Mouse (Mus musculus) neural tube, embryonic 14.5 days (tissue): ENCODE measurements around the gene Fam241b. TPM values are rescaled to one million over a fixed set of nuclear protein-coding genes. Genes with fewer than 3 reads are reported as not detected.
A peak's percentile ranks its signal among the peaks of the same experiment; 100 is the strongest.

Experiments
- ATAC-seq: fragments of 200-750 bp; cut with Nextera tagmentation; 2 replicates; pipeline ENCODE4 v1.8.0; 2017; ENCODE audit warnings: low read depth, mild to moderate bottlenecking, moderate TSS enrichment, moderate library complexity
- H3K27ac ChIP-seq: fragments of 300-500 bp; sonication (generic); 2 replicates; pipeline ENCODE4 v1.5.1; 2014; ENCODE audit warnings: low read depth, mild to moderate bottlenecking, control low read depth, low read length, moderate library complexity, mixed read lengths
- H3K27me3 ChIP-seq: fragments of 300-500 bp; sonication (generic); 2 replicates; pipeline ENCODE4 v1.6.1; 2014; ENCODE audit warnings: low read length; ENCODE audit not compliant: control insufficient read depth, insufficient read depth
- H3K36me3 ChIP-seq: fragments of 300-500 bp; sonication (generic); 2 replicates; pipeline ENCODE4 v1.6.1; 2014; ENCODE audit warnings: low read length, mixed read lengths; ENCODE audit not compliant: control insufficient read depth, insufficient read depth
- H3K4me1 ChIP-seq: fragments of 300-500 bp; sonication (generic); 2 replicates; pipeline ENCODE4 v1.6.1; 2014; ENCODE audit warnings: low read length; ENCODE audit not compliant: control insufficient read depth, insufficient read depth
- H3K4me2 ChIP-seq: fragments of 300-500 bp; sonication (generic); 2 replicates; pipeline ENCODE4 v1.6.1; 2014; ENCODE audit warnings: mild to moderate bottlenecking, low read depth, low read length, control low read depth
- H3K4me3 ChIP-seq: fragments of 300-500 bp; sonication (generic); 2 replicates; pipeline ENCODE4 v1.5.1; 2014; ENCODE audit warnings: low read depth, low read length, control low read depth, mixed read lengths
- H3K9ac ChIP-seq: fragments of 300-500 bp; sonication (generic); replicated peaks from 2 replicates; pipeline ENCODE4 v1.6.1; 2014; ENCODE audit warnings: low read depth, mild to moderate bottlenecking, control low read depth, low read length, mixed read lengths
- H3K9me3 ChIP-seq: fragments of 300-500 bp; sonication (generic); 2 replicates; pipeline ENCODE4 v1.6.1; 2016; ENCODE audit warnings: low read length; ENCODE audit not compliant: control insufficient read depth
- WGBS: fragments of 180-500 bp; shearing (Covaris S2); extraction: QIAGEN DNeasy Blood & Tissue Kit; methylation state at CpG from one replicate; pipeline ENCODE4 v1.1.7; 2014; 5-methylcytosine and 5-hydroxymethylcytosine counted together
- polyA plus RNA-seq: library from polyadenylated mRNA; unstranded; fragments of >200 nt; fragmentation: Nextera tagmentation; extraction: Ambion mirVana; gene quantifications from 2 replicates; pipeline ENCODE4 v1.2.1, GENCODE M21; 2014

Fam241b gene
- polyA plus RNA-seq, 1 experiment from 2014 or later: 44.7 TPM

DNA sequence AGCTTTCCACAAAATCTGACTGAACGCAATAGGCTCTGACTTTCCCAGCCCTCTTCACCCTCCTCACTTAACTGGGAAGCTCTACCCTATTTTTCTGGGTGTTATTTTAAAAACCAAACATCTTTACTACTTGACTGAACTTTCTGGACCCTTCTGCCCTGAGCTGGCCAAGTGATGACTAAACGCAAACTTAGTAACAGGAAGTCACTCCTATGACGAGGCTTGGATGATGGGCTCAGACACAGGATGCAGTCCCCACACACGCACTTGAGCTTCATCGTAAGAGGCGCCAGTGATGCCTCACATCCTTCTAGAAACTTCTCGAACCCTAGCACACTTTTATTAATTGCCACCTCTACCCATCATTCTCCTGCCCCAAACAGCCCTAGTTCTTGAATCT is 74.3 kb downstream of the Fam241b start:
- Histone ChIP-seq H3K9me3 (no peaks in the 10 kb centered on the region), H3K9ac (no peak overlapping the region), H3K4me2 (no peak overlapping the region), H3K36me3 (no peaks in the 10 kb centered on the region), H3K27me3 (no peaks in the 10 kb centered on the region), H3K4me3 (no peak overlapping the region), H3K4me1 (no peaks in the 10 kb centered on the region), H3K27ac (no peak overlapping the region)
- 91% methylated on average over 7 of the region's 7 CpGs for WGBS
- ATAC-seq: no peak

DNA sequence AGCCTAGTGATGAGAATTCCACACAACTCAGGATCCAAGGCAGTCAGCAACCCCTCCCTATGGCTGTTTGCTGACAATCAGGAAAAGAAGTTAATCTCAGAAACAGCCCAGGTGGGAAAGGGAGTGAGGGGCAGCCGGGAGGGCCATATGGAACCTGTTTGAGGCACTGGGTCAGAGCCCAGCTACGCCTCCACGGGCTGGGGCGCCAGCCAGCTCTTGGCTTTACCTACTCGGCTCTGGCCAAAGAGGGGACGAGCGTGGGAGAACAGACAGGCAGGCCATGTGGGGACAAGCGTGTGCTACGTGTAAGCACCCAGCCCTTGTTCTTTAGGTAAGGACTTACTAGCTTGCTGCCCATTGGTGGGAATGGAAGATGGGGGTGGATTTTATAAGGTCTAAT is 75.2 kb downstream of the Fam241b start:
- no peaks in the 10 kb centered on the region for H3K36me3 ChIP-seq
- H3K4me1 ChIP-seq: no peaks in the 10 kb centered on the region
- H3K4me3 ChIP-seq: no peak overlapping the region
- H3K27ac ChIP-seq: no peak overlapping the region
- WGBS: 85% methylated on average over 9 of the region's 9 CpGs
- H3K4me2 ChIP-seq: no peak overlapping the region
- no peak overlapping the region for H3K9ac ChIP-seq
- no peaks in the 10 kb centered on the region for H3K9me3 ChIP-seq
- no peaks in the 10 kb centered on the region for H3K27me3 ChIP-seq
- no peak for ATAC-seq

DNA sequence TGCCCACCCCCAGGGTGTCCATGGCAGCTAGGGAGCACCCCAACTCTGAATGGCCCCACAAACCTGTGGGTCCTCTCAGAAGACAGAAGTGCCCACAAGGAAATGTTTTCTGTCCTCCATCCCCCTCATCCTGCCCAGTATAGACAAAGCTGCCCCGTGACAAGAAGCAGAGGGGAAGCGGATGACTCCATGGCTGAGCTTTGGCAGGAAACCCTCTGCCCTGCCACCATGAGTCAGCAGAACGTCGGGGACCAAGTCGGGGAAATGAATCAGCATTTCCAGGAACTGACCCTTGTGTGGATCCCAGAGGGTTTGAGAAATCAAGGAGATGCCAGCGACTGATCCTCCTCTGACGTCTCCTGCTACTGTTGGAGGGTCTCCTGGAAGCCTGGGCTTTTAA is 77.5 kb downstream of the Fam241b start:
- WGBS: 77% methylated on average over 7 of the region's 7 CpGs
- H3K4me2 ChIP-seq: no peak overlapping the region

GRCm38 (mm10) chr10:62062786-62063185 is 80.9 kb downstream of the Fam241b start:
- H3K9me3 ChIP-seq: no peaks in the 10 kb centered on the region
- no peak overlapping the region for H3K27ac ChIP-seq
- no peak overlapping the region for H3K4me3 ChIP-seq
- peaks cover 18% of the 10 kb centered on the region for H3K4me1 ChIP-seq
- no peaks in the 10 kb centered on the region for H3K27me3 ChIP-seq
- H3K9ac ChIP-seq: no peak overlapping the region
- H3K36me3 ChIP-seq: no peaks in the 10 kb centered on the region
- ATAC-seq: no peak
- 62% methylated on average over 5 of the region's 5 CpGs for WGBS
- no peak overlapping the region for H3K4me2 ChIP-seq

More for the DNA sequence above, 77.5 kb downstream of the Fam241b start:
- Histone ChIP-seq H3K4me1 (peaks cover under 1% of the 10 kb centered on the region), H3K27ac (no peak overlapping the region), H3K9ac (no peak overlapping the region), H3K9me3 (no peaks in the 10 kb centered on the region), H3K36me3 (no peaks in the 10 kb centered on the region), H3K27me3 (no peaks in the 10 kb centered on the region), H3K4me3 (no peak overlapping the region)
- no peak for ATAC-seq

DNA sequence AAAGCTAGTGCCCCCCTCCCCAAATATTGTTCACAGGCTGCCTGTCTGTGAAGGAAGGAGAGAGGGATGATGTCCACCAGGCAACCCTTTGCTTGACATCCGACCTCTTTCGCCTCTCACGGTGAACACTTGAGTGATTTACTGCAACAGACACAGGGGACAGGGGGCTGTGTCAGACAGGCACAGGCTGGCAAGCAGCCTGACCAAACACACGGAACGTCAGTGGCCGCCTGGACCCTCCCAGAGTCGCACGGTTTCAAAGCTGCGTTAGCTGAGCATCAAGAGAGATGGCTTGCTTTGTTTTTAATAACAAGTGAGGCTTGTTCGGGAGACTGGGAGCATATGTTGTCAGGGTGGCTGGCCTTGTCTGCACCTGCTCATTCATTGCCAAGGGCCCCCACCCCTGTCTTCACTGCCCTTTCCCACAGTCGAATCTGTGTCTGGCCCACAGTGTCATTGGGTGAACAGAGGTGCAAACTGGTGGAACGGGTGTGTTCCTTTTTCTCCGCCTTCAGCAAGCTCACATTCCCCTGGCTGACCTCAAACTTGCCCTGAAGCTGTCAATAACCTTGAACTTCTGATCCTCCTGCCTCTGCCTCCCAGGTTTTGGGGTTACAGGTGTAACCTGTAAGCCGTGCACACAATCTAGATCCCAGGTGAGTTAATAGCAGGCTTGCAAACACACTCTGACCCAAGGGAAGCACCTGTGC is 82.6 kb downstream of the Fam241b start:
- no peaks in the 10 kb centered on the region for H3K27me3 ChIP-seq
- no peak overlapping the region for H3K27ac ChIP-seq
- 0 out of 2 replicates have a peak overlapping the region, but pooled peaks have one; percentile 12 for H3K9ac ChIP-seq
- no peak overlapping the region for H3K4me2 ChIP-seq
- ATAC-seq: peak; percentile 65; the same call in 1 of the 2 replicates
- H3K4me3 ChIP-seq: no peak overlapping the region
- H3K9me3 ChIP-seq: no peaks in the 10 kb centered on the region
- H3K4me1 ChIP-seq: peaks cover 18% of the 10 kb centered on the region
- WGBS: 17% methylated on average over 14 of the region's 14 CpGs
- H3K36me3 ChIP-seq: no peaks in the 10 kb centered on the region

- H3K4me1 ChIP-seq: peaks cover 18% of the 10 kb centered on the region
- no peaks in the 10 kb centered on the region for H3K36me3 ChIP-seq
- WGBS: 39% methylated on average over 16 of the region's 16 CpGs
- H3K27ac ChIP-seq: no peak overlapping the region
- H3K9ac ChIP-seq: 0 out of 2 replicates have a peak overlapping the region, but pooled peaks have one; percentile 12
- no peaks in the 10 kb centered on the region for H3K27me3 ChIP-seq
- H3K9me3 ChIP-seq: no peaks in the 10 kb centered on the region
- H3K4me3 ChIP-seq: no peak overlapping the region
- no peak for ATAC-seq
- H3K4me2 ChIP-seq: no peak overlapping the region
Observed at GRCm38 (mm10) chr10:62060224-62060913, 83.4 kb downstream of the Fam241b start.

DNA sequence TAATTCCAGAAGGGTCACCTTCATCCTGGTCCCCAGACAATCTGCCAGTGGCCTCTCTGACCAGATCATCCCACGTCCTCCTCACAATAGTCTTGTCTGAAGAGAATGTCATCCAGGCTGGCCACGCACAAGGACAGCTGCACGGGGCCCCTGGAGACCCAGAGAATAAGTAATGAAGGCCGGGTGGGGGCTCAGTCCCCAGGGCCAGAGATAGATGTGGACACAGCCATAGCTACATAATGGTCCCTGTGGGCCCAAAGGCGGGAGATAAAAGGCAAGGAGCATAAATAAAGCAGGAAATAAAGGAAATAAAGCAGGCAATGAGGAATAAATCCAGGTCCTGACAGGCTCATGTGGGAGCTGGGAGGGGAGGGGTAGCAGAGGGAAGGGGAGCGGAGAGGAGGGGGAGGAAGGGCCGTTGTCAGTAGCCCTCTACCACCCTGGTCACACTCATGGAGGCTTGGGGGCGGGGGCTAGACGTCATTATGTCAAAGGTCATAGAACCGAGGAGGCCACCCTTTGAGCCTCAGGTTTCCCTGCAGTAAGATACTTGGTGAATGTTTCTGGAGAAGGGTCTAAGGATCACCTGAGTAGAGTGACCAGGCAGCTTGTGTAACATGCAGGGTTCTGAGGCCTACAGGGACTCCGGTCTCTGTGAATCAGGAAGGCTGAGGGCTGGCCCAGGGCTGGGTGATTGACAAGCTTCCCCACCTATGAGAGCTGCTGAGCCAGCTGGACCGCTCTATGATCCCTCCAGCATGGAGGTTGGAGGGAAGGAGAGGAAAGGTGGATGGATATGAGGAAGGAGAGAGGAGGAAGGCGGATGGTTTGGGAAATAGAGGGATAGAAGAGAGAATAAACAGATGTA is 85.0 kb downstream of the Fam241b start:
- Histone ChIP-seq H3K4me3 (no peak overlapping the region), H3K4me1 (peaks cover 18% of the 10 kb centered on the region), H3K36me3 (no peaks in the 10 kb centered on the region), H3K9ac (no peak overlapping the region), H3K27me3 (no peaks in the 10 kb centered on the region), H3K4me2 (no peak overlapping the region), H3K27ac (no peak overlapping the region), H3K9me3 (no peaks in the 10 kb centered on the region)
- peak; percentile 63 for ATAC-seq
- WGBS: 20% methylated on average over 13 of the region's 13 CpGs
